Mouse (Mus musculus): ENCODE measurements around the gene Qk. TPM values are rescaled to one million over a fixed set of nuclear protein-coding genes. Genes with fewer than 3 reads are reported as not detected.

Gene Qk
- polyA plus RNA-seq (2012; rRNA removed) = 214 and 254 TPM in 2 replicates

DNA sequence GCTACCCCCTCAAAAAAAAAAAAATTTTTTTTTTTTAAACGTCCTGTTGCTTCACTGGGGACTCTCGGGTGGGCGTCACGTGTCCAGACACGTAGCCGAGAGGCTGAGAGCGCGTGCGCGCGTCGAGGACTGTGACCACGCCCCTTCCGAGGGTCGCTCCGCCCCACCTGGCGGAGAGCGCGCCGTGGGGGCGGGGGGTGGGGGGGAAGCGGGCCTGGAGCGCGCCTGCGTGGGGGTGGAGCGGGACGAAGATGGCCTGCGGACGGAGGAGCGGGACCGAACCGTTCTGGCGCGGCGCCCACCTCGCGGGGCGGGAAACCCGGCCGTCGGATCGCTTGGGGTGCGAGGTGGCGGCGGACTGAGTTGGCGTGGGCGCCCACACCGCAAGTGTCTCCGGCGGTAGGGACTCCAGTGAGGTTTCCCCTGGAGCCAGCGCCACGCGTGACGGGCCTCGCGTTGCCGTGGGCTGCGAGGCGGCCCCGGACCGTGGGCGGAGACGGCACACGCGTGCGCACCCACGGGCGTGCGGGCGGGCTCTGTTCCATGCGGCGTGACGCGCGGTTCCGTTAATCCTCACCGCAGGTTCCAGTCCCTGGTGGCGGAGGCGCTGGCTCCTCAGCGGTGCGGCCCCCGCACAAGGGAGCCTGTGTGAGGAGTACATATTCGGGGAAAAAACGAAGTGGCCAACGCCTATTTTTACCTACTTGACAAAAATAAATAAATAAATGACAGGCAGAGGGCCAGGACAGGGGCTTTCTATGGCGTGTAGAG, at the start of gene Qk:
Gene Qk (minus strand): TSS at position 170 of the 771 bp plus-strand sequence.

Measured in central nervous system, embryonic 11.5 days (tissue).